Mouse (Mus musculus): ENCODE data around the gene Med20. TPM values are rescaled to one million over a fixed set of nuclear protein-coding genes. Genes with fewer than 3 reads are reported as not detected.

Gene Med20
- polyA plus RNA-seq, 1 experiment from 2014 or later, result 50.4 TPM

DNA sequence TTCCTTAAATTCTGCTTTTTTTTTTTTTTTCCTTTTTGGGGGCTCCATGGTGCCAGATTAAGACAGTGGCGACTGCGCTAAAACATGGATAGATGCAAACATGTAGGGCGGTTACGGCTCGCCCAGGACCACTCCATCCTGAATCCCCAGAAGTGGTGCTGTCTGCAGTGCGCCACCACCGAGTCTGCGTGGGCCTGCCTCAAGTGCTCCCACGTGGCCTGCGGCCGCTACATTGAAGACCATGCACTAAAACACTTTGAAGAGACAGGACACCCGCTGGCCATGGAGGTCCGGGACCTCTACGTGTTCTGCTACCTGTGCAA, 60.6 kb downstream of the Med20 start:
- H3K27me3 ChIP-seq (replicated peaks), result no peaks in the 10 kb centered on the region
- no peaks in the 10 kb centered on the region for H3K9me3 ChIP-seq
- 20% methylated on average over 14 of the region's 14 CpGs for WGBS
- H3K27ac ChIP-seq, result no peak overlapping the region
- peak; percentile 43 for ATAC-seq (replicated peaks)
- H3K36me3 ChIP-seq (replicated peaks), result peaks cover 7% of the 10 kb centered on the region; the same call in 1 of the 2 replicates
- H3K9ac ChIP-seq, result 0 out of 2 replicates have a peak overlapping the region, but pooled peaks have one; percentile 31
- peak overlapping the region; percentile 63 for H3K4me2 ChIP-seq
- H3K4me3 ChIP-seq, result peak overlapping the region; percentile 33
- peaks cover 21% of the 10 kb centered on the region for H3K4me1 ChIP-seq

DNA sequence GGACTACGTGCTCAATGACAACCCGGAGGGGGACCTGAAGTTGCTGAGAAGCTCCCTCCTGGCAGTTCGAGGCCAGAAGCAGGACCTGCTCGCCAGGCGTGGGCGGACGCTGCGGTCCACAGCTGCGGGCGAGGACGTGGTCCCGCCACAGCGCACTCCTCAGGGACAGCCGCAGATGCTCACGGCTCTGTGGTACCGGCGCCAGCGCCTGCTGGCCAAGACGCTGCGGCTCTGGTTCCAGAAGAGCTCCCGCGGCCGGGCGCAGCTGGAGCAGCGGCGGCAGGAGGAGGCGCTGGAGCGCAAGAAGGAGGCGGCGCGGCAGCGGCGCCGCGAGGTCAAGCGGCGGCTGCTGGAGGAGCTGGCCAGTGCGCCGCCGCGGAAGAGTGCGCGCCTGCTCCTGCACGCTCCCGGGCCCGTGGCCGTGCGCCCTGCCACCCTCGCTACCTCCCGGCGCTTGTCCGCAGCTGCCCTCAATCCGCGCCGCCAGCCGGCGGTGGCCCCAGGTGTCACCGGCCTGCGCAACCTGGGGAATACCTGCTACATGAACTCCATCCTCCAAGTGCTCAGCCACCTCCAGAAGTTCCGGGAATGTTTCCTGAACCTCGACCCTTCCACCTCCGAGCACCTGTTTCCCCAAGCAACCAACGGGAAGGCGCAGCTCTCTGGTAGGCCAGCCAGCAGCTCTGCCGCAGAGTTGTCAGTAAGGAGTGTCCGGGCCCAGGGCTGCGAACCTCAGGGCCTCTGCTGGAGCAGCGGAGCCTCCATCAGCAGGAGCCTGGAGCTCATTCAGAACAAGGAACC, 61.1 kb downstream of the Med20 start:
- no peaks in the 10 kb centered on the region for H3K9me3 ChIP-seq
- peak overlapping the region; percentile 63 for H3K4me2 ChIP-seq
- peak overlapping the region; percentile 31; the same call in 1 of the 2 replicates for H3K9ac ChIP-seq
- peak overlapping the region; percentile 33 for H3K4me3 ChIP-seq
- WGBS, result 5% methylated on average over 68 of the region's 68 CpGs
- H3K4me1 ChIP-seq, result peaks cover 21% of the 10 kb centered on the region
- no peak overlapping the region for H3K27ac ChIP-seq
- ATAC-seq (replicated peaks), result peak; percentile 51
- no peaks in the 10 kb centered on the region for H3K27me3 ChIP-seq (replicated peaks)
- H3K36me3 ChIP-seq (replicated peaks), result peaks cover 7% of the 10 kb centered on the region; the same call in 1 of the 2 replicates

Other genes with a start within 250 kb of the Med20 start
- 73.1 and 73.2 TPM in 2 replicates for gene Mrps10, start 242.7 kb upstream of the Med20 start, polyA plus RNA-seq (2015; fragmentation: Nextera tagmentation; extraction: Ambion mirVana)
- gene Guca1b, start 226.2 kb upstream of the Med20 start, polyA plus RNA-seq (2015; fragmentation: Nextera tagmentation; extraction: Ambion mirVana), result 0.30 and 0.57 TPM in 2 replicates
- gene Guca1a, start 211.0 kb upstream of the Med20 start, polyA plus RNA-seq (2015; fragmentation: Nextera tagmentation; extraction: Ambion mirVana), result 0.60 and 0.92 TPM in 2 replicates
- 0.26 and 0.33 TPM in 2 replicates for gene AI661453, start 175.0 kb upstream of the Med20 start, polyA plus RNA-seq (2015; fragmentation: Nextera tagmentation; extraction: Ambion mirVana)
- 0.44 and 0.77 TPM in 2 replicates for gene 1700001C19Rik, start 174.2 kb upstream of the Med20 start, polyA plus RNA-seq (2015; fragmentation: Nextera tagmentation; extraction: Ambion mirVana)
- gene Taf8, start 109.3 kb upstream of the Med20 start, polyA plus RNA-seq (2015; fragmentation: Nextera tagmentation; extraction: Ambion mirVana), result 22.0 and 22.4 TPM in 2 replicates
- 74.0 and 87.8 TPM in 2 replicates for gene Ccnd3, start 106.5 kb upstream of the Med20 start, polyA plus RNA-seq (2015; fragmentation: Nextera tagmentation; extraction: Ambion mirVana)
- 39.7 TPM in 2 replicates for gene Bysl, start 90 bp upstream of the Med20 start, polyA plus RNA-seq (2015; fragmentation: Nextera tagmentation; extraction: Ambion mirVana)
- gene Gm20517, start within 50 bp of the Med20 start, polyA plus RNA-seq (2015; fragmentation: Nextera tagmentation; extraction: Ambion mirVana), result 2.0 and 2.9 TPM in 2 replicates
- 9.0 and 9.5 TPM in 2 replicates for gene Usp49, start 19.1 kb downstream of the Med20 start, polyA plus RNA-seq (2015; fragmentation: Nextera tagmentation; extraction: Ambion mirVana)
- 242 and 256 TPM in 2 replicates for gene Tomm6, start 76.8 kb downstream of the Med20 start, polyA plus RNA-seq (2015; fragmentation: Nextera tagmentation; extraction: Ambion mirVana)
- gene Frs3, start 77.4 kb downstream of the Med20 start, polyA plus RNA-seq (2015; fragmentation: Nextera tagmentation; extraction: Ambion mirVana), result 46.7 and 49.0 TPM in 2 replicates
- gene Gm21981, start 82.9 kb downstream of the Med20 start, polyA plus RNA-seq (2015; fragmentation: Nextera tagmentation; extraction: Ambion mirVana), result 0.79 and 1.0 TPM in 2 replicates
- 0.80 and 1.3 TPM in 2 replicates for gene Prickle4, start 83.2 kb downstream of the Med20 start, polyA plus RNA-seq (2015; fragmentation: Nextera tagmentation; extraction: Ambion mirVana)
- not detected in 2 replicates for gene Pgc, start 115.3 kb downstream of the Med20 start, polyA plus RNA-seq (2015; fragmentation: Nextera tagmentation; extraction: Ambion mirVana)
- gene Tfeb, start 125.4 kb downstream of the Med20 start, polyA plus RNA-seq (2015; fragmentation: Nextera tagmentation; extraction: Ambion mirVana), result 3.2 and 3.8 TPM in 2 replicates
- 2.7 and 3.6 TPM in 2 replicates for gene Mdfi, start 223.1 kb downstream of the Med20 start, polyA plus RNA-seq (2015; fragmentation: Nextera tagmentation; extraction: Ambion mirVana)

Measured in midbrain, embryonic 15.5 days (tissue).